Mouse (Mus musculus): ENCODE measurements around the gene Fpr2. TPM values are rescaled to one million over a fixed set of nuclear protein-coding genes. Genes with fewer than 3 reads are reported as not detected.
"Not testable (repeated sequence)": the region's sequence is repeated elsewhere in the genome, so short reads cannot be mapped to it uniquely, and the experiment has no call there.

The Fpr2 gene
- polyA plus RNA-seq (2016; fragmentation: Nextera tagmentation; extraction: Ambion mirVana), result not detected in 2 replicates

DNA sequence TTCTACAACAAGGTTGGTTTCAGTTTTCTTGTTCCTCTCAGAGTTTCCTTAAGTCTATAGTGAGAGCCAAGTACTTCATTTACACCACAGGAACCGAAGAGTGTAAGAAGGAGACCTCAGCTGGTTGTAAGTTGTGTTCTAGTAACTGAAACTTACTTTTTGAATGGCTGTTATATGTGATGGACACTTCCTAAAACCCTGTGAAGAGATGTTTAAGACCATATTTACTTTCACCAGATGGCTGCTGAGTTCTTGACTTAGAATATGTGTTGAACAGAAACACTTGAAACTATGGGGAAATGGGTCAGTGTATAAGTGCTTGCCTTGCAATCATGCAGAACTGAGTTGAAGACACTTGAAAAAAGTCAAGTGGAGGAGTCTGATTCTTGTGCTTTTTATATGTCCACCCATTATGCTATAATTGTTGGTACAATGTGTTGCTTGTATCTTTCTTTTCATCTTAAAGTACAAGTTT, at the start of gene Fpr2, which contains the start of gene Fpr3:
Fpr2 (plus strand) TSS at position 51 of the 475 bp plus-strand sequence.
Fpr3 (plus strand) TSS at position 79 of the 475 bp plus-strand sequence.
- Histone ChIP-seq H3K9me3 (replicated peaks) (no peaks in the 10 kb centered on the region), H3K27ac (replicated peaks) (no peak within 1 kb of the TSS)
- no peak for DNase-seq (ENCODE audit: low spot score)

DNA sequence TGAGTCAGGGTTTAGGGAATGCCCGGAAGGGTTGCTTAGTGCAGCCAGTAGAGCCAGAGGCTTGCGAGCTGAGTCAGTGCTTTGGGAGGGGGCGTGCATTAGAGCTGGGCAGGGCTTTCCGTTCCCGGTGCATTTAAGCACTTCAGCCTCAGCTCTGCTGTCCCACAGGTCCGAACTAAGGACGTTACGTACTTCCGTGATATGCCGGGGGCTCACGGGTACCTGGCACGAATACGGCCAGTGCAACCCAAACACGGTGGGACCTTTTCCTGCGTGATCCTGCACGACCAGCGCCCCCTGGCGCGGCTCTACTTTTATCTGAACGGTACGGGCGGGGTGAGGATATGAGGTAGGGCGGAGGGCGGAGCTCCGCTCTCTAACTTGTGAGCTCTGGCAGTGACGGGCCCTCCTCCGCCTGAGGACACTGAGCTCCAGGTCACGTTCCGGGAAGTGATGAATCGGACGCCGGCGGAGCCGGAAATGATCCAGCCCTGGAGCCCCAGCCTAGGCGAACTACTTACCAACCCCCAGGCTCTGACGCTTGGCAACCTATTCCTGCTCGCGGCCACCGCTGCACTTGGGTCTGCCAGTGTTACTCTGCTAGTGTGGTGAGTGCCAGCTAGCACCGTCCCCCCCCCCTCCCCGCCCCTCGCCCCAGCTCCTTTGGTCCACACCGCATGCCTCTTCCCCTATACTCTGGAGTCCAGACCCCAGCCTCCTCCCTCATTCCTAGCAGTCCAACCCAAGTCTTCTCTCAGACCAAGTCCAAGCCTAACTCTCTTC, 49.5 kb upstream of the Fpr2 start:
- H3K36me3 ChIP-seq, result peaks cover 83% of the 10 kb centered on the region
- peak overlapping the region; percentile 88 for H3K27ac ChIP-seq (replicated peaks)
- WGBS, result under 1% methylated on average over 43 of the region's 43 CpGs
- H3K9me3 ChIP-seq (replicated peaks), result no peaks in the 10 kb centered on the region
- H3K4me1 ChIP-seq, result peaks cover 45% of the 10 kb centered on the region
- peak; percentile 88 for DNase-seq (ENCODE audit: low spot score)
- H3K27me3 ChIP-seq (ENCODE audit: low read depth, poor library complexity, severe bottlenecking), result no peaks in the 10 kb centered on the region
- peak overlapping the region; percentile 63 for H3K4me3 ChIP-seq

More for the DNA sequence above, at the start of gene Fpr2, which contains the start of gene Fpr3:
- WGBS, result 68% methylated on average over 1 of the region's 1 CpGs
- Histone ChIP-seq H3K27me3 (ENCODE audit: low read depth, poor library complexity, severe bottlenecking) (no peaks in the 10 kb centered on the region), H3K36me3 (no peaks in the 10 kb centered on the region), H3K4me3 (no peak within 1 kb of the TSS), H3K4me1 (no peaks in the 10 kb centered on the region)

DNA sequence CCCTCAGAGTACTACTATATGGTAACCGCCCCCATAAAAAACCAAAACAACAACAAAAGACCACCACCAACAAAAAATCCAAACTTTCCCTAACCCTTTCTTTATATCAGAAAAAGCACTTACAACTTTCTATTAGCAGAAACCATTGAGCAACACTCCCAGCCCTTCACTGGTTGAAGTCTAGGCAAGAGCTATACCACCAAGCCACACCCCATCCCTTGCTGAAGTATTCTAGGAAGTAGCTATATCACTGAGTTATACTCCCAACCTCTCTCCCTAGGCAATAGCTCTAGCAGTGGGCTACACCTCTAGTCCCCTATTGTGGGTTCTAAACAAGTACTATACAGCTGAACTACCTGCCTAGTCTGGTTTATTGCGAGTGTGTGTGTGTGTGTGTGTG, 48.3 kb upstream of the Fpr2 start:
- 97% methylated on average over 2 of the region's 2 CpGs for WGBS
- DNase-seq (ENCODE audit: low spot score), result no peak
- peaks cover 75% of the 10 kb centered on the region for H3K36me3 ChIP-seq
- peaks cover 37% of the 10 kb centered on the region for H3K4me1 ChIP-seq
- H3K27ac ChIP-seq (replicated peaks), result no peak overlapping the region
- no peaks in the 10 kb centered on the region for H3K9me3 ChIP-seq (replicated peaks)
- no peaks in the 10 kb centered on the region for H3K27me3 ChIP-seq (ENCODE audit: low read depth, poor library complexity, severe bottlenecking)
- H3K4me3 ChIP-seq, result no peak overlapping the region

DNA sequence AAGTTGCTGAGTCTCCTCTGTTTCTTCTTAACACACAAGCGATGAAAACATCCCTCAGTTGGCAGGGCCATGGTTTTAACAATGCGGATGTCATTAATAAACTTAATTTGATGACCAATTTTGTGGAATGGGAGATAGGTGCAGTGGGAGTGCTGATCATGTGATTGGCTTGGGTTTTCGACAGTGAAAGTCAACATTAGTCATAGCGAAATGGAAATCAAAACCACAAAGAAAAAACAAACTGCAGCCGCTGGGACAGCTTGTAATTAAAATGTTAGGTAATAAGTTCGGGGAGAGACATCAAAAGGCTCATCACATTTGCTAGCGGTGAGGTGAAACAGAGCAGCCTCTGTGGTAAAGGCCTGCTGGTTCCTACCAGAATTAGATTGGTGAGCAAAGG, 46.8 kb upstream of the Fpr2 start:
- H3K27ac ChIP-seq (replicated peaks), result no peak overlapping the region
- H3K4me3 ChIP-seq, result no peak overlapping the region
- H3K27me3 ChIP-seq (ENCODE audit: low read depth, poor library complexity, severe bottlenecking), result no peaks in the 10 kb centered on the region
- peaks cover 33% of the 10 kb centered on the region for H3K4me1 ChIP-seq
- DNase-seq (ENCODE audit: low spot score), result no peak
- peaks cover 60% of the 10 kb centered on the region for H3K36me3 ChIP-seq
- WGBS, result 91% methylated on average over 7 of the region's 7 CpGs
- H3K9me3 ChIP-seq (replicated peaks), result no peaks in the 10 kb centered on the region

DNA sequence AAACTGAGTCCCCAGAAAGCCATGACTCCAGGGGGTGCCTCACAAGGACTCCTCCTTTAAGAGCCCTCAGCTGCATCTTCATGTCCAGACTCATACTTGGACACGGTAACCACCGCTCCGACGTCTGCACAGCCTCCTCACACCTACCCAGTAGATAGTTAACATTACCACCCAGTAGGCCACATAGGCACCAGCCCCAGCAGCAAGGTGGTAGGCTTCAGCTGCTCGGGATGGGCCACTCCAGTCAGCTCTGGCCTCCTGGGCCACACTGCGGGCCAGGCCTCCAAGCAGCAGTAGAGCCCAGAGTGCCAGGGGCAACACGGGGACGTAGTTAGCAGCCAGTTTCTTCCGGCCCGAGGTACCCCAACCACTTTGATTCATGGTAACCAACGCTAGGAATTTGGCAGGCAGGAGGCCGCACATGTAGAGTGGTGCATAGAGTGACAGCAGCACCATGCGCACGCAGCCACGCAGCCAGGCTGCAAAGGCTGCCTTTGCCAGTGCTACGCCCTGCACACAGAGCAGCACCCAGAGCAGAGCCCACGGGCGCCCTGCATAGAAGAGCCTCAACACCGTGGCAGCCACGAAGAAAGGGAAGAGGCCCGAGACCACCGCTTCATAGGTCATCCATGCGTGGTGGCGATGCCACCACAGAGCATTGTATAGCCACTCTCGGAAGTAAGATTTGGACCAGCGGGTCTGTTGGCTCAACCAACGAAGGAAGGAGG, 43.9 kb upstream of the Fpr2 start:
- peaks cover 46% of the 10 kb centered on the region for H3K36me3 ChIP-seq
- H3K27ac ChIP-seq (replicated peaks), result no peak overlapping the region
- no peak for DNase-seq (ENCODE audit: low spot score)
- peaks cover 14% of the 10 kb centered on the region; the same call in 1 of the 2 replicates for H3K27me3 ChIP-seq (ENCODE audit: low read depth, poor library complexity, severe bottlenecking)
- no peak overlapping the region for H3K4me3 ChIP-seq
- WGBS, result 77% methylated on average over 27 of the region's 27 CpGs
- no peaks in the 10 kb centered on the region for H3K9me3 ChIP-seq (replicated peaks)
- H3K4me1 ChIP-seq, result peaks cover 4% of the 10 kb centered on the region

DNA sequence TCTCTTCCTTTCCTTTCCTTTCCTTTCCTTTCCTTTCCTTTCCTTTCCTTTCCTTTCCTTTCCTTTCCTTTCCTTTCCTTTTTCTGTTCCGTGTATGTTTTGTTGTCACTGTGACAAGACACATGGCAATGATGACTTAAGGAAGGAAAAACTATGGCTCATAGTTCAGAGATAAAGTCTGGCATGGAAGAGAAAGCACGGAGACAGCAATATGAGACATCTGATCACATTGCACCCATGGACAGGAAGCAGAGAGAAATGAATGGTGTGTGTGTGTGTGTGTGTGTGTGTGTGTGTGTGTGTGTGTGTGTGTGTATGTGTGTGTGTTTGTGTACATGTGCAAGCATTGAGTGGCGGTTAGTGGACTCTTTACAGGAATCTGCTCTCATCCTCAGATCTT, 43.0 kb upstream of the Fpr2 start:
- not testable (repeated sequence) for DNase-seq (ENCODE audit: low spot score); H3K4me3 ChIP-seq; H3K4me1 ChIP-seq; H3K27ac ChIP-seq (replicated peaks); H3K9me3 ChIP-seq (replicated peaks)
- H3K36me3 ChIP-seq, result peaks cover 41% of the 10 kb centered on the region
- WGBS, result 98% methylated on average over 3 of the region's 3 CpGs
- peaks cover 23% of the 10 kb centered on the region for H3K27me3 ChIP-seq (ENCODE audit: low read depth, poor library complexity, severe bottlenecking)

DNA sequence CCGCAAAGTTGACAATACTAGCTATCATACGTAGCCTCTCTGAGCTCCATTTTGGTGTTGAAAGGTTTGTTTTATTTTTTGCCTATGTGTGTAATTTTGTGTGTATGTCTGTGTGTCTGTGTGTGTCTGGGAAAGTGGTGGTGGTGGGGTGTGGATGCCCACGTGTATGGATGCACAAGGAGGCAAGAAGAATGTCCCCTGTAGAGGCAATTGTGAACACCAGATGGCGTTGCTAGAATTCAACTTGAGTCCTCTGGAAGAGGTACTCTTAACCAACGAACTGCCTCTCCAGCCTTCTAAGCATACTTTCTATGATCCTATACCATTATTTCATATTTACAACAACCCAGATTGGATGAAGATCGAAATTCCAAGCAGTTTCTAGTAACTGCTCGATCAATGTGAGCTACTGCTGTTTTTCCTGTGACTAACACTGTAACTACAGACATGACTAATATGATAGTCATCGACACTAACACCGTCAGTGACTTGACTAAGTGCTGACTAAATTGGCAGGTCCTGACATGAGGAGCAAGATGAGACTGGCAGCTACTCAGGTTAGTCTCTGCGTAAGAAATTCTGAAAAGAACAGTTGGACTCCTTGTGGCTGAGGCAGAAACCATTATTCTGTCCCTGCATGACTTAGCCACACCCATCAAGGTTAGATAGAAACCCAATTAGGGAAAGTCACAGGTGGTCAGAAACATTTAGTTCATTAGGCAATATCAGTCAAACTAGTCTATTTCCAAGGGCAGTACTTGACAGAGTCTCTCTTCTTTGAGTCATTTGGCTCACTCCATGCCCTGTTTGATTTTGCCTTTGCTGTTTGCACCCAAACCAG, 42.2 kb upstream of the Fpr2 start:
- Histone ChIP-seq H3K4me1 (peaks cover 5% of the 10 kb centered on the region; the same call in 1 of the 2 replicates), H3K27me3 (ENCODE audit: low read depth, poor library complexity, severe bottlenecking) (peaks cover 31% of the 10 kb centered on the region), H3K4me3 (no peak overlapping the region), H3K27ac (replicated peaks) (no peak overlapping the region), H3K36me3 (peaks cover 33% of the 10 kb centered on the region), H3K9me3 (replicated peaks) (no peaks in the 10 kb centered on the region)
- WGBS, result 73% methylated on average over 10 of the region's 10 CpGs
- DNase-seq (ENCODE audit: low spot score), result no peak

DNA sequence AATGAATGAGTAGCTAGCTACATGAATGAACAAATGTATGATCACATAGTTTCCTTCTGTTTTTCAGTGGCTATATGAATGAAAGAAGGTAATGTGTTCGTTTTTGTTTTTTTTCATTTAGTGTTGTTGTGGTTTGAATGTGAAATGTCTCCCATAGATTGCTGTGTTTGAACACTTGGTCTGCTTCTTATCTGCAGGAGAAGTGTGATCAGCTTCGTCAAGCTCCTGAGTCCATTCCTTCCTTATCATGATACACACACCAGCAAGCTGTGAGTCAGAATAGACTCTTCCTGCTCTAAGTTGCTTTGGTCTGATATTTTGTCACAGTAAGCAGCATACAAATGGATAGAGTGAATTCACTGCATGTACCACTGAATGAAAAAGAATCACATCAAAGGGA, 38.6 kb upstream of the Fpr2 start:
- no peak for DNase-seq (ENCODE audit: low spot score)
- Histone ChIP-seq H3K27ac (replicated peaks) (no peak overlapping the region), H3K36me3 (peaks cover 8% of the 10 kb centered on the region; the same call in 1 of the 2 replicates), H3K4me3 (no peak overlapping the region), H3K27me3 (ENCODE audit: low read depth, poor library complexity, severe bottlenecking) (peaks cover 37% of the 10 kb centered on the region), H3K9me3 (replicated peaks) (no peaks in the 10 kb centered on the region), H3K4me1 (peaks cover 5% of the 10 kb centered on the region; the same call in 1 of the 2 replicates)
- 74% methylated on average over 2 of the region's 2 CpGs for WGBS

DNA sequence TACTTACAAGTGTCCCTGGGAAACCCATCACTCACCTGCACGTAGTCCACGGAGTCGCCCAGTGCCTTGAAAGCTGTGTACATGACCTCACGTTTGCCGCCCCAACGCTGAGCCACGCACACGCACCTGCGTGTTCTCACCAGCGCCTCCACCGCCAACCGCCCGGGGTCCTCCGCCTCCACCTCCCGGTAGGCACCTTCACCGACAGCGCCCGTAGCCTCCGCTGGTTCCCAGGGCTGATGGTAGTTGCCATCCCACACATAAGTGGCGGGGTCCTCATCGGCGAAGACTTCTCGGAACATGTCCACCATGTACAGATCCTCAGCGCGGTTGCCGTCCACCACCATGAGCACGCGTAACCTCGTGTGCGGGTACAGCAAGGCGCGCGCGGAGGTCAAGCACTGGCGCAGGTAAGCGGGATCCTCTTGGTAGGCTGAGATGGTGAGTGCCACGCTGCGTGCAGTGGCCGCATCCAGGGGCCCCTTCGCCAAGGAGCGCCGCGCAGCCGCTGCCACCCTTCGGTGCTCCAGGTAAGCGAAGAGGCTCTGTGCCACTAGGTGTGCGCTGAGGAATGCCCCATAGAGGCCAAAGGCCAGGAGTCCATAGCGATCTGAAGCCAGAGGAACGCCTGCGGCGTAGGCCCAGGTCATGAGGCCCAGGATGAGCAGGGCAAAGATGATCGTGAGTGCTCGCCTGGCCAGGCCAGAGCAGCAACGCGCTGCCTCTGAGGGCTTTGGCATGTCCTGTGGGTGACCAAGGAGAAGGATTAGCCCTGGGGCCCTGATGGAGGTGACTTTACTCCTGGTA, 37.5 kb upstream of the Fpr2 start:
- peaks cover 5% of the 10 kb centered on the region; the same call in 1 of the 2 replicates for H3K4me1 ChIP-seq
- peaks cover 37% of the 10 kb centered on the region for H3K27me3 ChIP-seq (ENCODE audit: low read depth, poor library complexity, severe bottlenecking)
- H3K36me3 ChIP-seq, result peaks cover 8% of the 10 kb centered on the region; the same call in 1 of the 2 replicates
- H3K9me3 ChIP-seq (replicated peaks), result no peaks in the 10 kb centered on the region
- peak overlapping the region; percentile 21 for H3K4me3 ChIP-seq
- H3K27ac ChIP-seq (replicated peaks), result no peak overlapping the region
- DNase-seq (ENCODE audit: low spot score), result no peak
- 15% methylated on average over 55 of the region's 55 CpGs for WGBS

DNA sequence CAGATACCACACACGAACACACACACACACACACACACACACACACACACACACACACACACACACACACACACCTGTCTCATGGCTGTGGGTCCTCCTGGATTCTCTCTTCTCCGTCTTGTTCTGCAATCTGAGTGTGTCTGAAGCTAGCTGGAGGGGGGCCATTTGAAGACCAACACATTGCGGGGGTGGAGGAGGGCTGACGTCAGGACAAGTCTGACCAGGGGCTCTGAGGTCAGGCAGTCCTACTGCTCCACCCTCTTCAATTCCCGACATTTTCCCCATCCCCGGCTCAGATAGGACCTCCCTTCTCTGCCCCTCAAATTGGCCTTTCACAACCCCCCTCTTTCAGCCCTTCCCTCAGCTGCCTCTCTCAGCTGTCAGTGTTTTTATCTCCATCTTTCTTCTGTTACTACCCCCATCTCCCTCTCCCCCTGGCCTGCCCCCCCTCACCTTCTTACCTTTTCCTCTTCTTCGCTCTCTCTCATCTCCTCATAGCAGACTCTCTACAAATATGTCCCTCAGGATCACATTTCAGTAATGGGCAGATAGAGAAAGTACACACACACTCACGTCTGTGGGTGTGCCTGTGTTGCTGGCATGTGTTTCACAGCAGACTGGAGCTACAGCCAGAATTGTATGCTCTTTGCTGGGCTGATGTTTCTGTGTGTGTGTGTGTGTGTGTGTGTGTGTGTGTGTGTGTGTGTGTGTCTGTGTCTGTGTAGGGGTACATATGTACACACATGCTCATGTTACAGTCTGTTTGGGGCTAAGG, 32.4 kb upstream of the Fpr2 start, which contains the start of gene Has1:
Has1 (minus strand) TSS at position 142 of the 775 bp plus-strand sequence.
- WGBS, result 60% methylated on average over 8 of the region's 8 CpGs
- Histone ChIP-seq H3K27me3 (ENCODE audit: low read depth, poor library complexity, severe bottlenecking) (peaks cover 8% of the 10 kb centered on the region), H3K4me3 (no peak within 1 kb of the TSS), H3K27ac (replicated peaks) (no peak within 1 kb of the TSS), H3K36me3 (no peaks in the 10 kb centered on the region), H3K4me1 (peaks cover under 1% of the 10 kb centered on the region; the same call in 1 of the 2 replicates), H3K9me3 (replicated peaks) (no peaks in the 10 kb centered on the region)
- DNase-seq (ENCODE audit: low spot score), result no peak

DNA sequence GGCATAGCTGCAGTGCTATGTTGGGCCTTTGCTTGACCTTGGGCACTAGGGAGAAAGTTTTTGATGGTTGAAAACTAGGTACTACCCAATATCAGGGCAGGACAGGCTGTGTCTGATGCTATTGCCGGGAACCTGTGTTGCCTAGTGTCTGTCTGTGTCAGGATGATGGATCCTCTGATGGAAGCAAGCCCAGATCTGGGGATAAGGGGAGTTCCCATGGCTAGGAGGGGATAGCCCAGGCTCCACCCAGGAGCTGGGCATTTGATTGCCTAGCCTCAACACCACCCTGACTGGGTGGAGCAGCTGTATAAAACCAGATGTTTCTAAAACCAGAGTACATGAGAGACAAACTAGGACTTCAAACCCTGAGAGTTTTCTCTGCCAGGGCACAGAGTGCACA, 31.0 kb upstream of the Fpr2 start:
- H3K9me3 ChIP-seq (replicated peaks), result no peaks in the 10 kb centered on the region
- H3K4me3 ChIP-seq, result no peak overlapping the region
- H3K27ac ChIP-seq (replicated peaks), result no peak overlapping the region
- no peaks in the 10 kb centered on the region for H3K27me3 ChIP-seq (ENCODE audit: low read depth, poor library complexity, severe bottlenecking)
- DNase-seq (ENCODE audit: low spot score), result no peak
- no peaks in the 10 kb centered on the region; the same call in 1 of the 2 replicates for H3K4me1 ChIP-seq
- WGBS, result 83% methylated on average over 1 of the region's 1 CpGs
- H3K36me3 ChIP-seq, result no peaks in the 10 kb centered on the region

Measured in midbrain, embryonic 10.5 days (tissue).